Mouse (Mus musculus): ENCODE results near the gene Tgif1. TPM values are rescaled to one million over a fixed set of nuclear protein-coding genes. Genes with fewer than 3 reads are reported as not detected.
A peak's percentile ranks its signal among the peaks of the same experiment; 100 is the strongest.

Tgif1 gene
- polyA plus RNA-seq, 1 experiment from 2014 or later = 9.0 TPM

DNA sequence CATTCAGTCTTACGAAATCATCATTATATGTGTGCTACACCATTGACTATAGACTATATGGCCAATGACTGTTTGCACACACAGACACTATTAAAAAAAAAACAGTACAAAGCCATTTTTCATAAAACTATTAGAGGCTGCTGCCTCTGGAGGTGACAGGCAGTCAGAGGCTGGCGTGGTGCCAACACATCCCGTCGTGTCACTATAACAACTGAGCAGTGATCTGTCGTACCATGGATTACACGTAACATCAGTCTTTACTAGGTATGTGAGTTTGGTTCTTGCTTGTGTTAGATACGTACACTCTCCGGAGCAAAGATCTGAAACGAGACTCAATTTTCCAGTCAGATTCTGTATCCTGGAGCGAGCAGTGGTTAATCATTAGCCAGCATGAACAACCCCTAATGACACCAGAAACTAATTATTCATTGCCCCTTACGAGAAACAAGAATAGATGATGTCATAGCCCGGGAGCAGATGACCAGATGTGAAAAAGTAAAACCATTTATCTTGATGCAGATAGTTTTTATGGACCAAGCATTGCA, 3.6 kb upstream of the Tgif1 start:
- no peaks in the 10 kb centered on the region for H3K9me3 ChIP-seq (replicated peaks; ENCODE audit: control insufficient read depth, low read length)
- H3K36me3 ChIP-seq (ENCODE audit: control insufficient read depth, insufficient read depth) = no peaks in the 10 kb centered on the region
- no peak overlapping the region for H3K9ac ChIP-seq (ENCODE audit: low read depth, low read length)
- 64% methylated on average over 12 of the region's 12 CpGs for WGBS (ENCODE audit: insufficient replicate concordance)
- ATAC-seq (ENCODE audit: low read depth) = no peak
- no peak overlapping the region for H3K4me2 ChIP-seq (ENCODE audit: low read depth, low read length)
- H3K4me3 ChIP-seq (ENCODE audit: low read depth, low read length) = peak overlapping the region; percentile 15; the same call in 1 of the 2 replicates
- H3K4me1 ChIP-seq (ENCODE audit: control insufficient read depth, low read depth, low read length) = peaks cover 2% of the 10 kb centered on the region; the same call in 1 of the 2 replicates
- no peak overlapping the region for H3K27ac ChIP-seq (ENCODE audit: low read length)
- peaks cover 22% of the 10 kb centered on the region for H3K27me3 ChIP-seq (ENCODE audit: control insufficient read depth, insufficient read depth, low read depth, low read length)

DNA sequence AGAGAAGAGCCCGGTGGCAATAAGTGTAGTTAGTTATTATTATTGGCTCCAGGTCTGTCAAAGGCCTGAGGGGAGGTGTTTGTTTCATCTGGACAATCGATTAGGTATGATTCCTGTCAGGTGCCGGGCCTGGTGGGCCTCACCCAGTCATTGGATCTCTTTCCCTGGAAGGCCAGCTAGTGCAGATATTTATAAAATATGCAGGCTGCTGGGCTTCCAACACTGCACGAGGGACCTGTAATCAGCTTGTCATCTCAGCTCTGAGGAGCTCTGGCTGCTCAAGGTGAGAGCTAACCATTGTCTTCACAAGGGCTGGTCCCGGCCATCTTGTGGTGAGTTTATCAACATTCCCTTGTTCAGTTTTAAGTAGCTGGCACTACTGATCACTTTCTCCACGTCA, 675 bp upstream of the Tgif1 start:
- H3K4me2 ChIP-seq (ENCODE audit: low read depth, low read length) = peak overlapping the region; percentile 76
- peak overlapping the region; percentile 8; the same call in 1 of the 2 replicates for H3K9ac ChIP-seq (ENCODE audit: low read depth, low read length)
- H3K4me3 ChIP-seq (ENCODE audit: low read depth, low read length) = peak overlapping the region; percentile 70
- 32% methylated on average over 6 of the region's 6 CpGs for WGBS (ENCODE audit: insufficient replicate concordance)
- ATAC-seq (ENCODE audit: low read depth) = no peak
- H3K4me1 ChIP-seq (ENCODE audit: control insufficient read depth, low read depth, low read length) = peaks cover 2% of the 10 kb centered on the region; the same call in 1 of the 2 replicates
- H3K27ac ChIP-seq (ENCODE audit: low read length) = peak overlapping the region; percentile 88; the same call in 1 of the 2 replicates
- H3K27me3 ChIP-seq (ENCODE audit: control insufficient read depth, insufficient read depth, low read depth, low read length) = peaks cover 31% of the 10 kb centered on the region
- no peaks in the 10 kb centered on the region for H3K36me3 ChIP-seq (ENCODE audit: control insufficient read depth, insufficient read depth)
- no peaks in the 10 kb centered on the region for H3K9me3 ChIP-seq (replicated peaks; ENCODE audit: control insufficient read depth, low read length)

DNA sequence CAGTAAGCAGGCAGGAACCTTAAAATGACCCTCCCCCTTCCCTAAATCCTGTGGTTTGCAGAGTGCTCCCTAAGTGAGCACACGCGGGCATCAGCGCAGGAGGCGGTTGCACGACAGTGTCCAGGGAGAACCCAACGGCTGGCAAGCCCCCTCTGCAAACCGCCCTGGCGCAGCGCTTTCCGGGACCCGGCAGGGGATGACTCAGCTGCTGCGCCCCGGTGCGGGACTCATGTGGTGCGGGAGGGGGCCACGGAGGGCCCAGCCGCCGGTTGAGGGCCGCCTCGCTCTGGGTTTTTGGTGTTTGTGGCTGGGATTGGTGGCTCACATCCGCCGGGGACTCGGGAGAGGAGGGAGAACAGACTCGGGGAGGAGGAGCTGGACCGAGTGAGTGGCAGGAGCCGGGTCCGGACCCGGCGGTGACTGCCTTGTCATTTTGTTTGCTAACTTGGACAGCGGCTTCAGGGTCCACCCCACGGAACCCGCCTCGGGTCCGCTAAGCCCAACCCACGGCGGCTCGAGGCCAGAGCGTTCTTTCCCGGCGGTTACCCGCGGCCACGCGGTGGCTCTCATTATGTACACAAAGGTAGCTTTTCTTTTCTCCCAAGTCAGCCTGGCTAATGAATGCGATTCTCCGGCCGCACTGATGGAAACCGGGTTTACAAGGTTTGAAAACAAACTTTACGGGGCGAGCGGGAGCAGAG, 510 bp downstream of the Tgif1 start:
- H3K4me1 ChIP-seq (ENCODE audit: control insufficient read depth, low read depth, low read length) = peaks cover 7% of the 10 kb centered on the region
- H3K36me3 ChIP-seq (ENCODE audit: control insufficient read depth, insufficient read depth) = no peaks in the 10 kb centered on the region
- under 1% methylated on average over 51 of the region's 51 CpGs for WGBS (ENCODE audit: insufficient replicate concordance)
- H3K27ac ChIP-seq (ENCODE audit: low read length) = peak overlapping the region; percentile 88
- H3K9ac ChIP-seq (ENCODE audit: low read depth, low read length) = peak overlapping the region; percentile 43
- H3K4me3 ChIP-seq (ENCODE audit: low read depth, low read length) = peak overlapping the region; percentile 70
- ATAC-seq (ENCODE audit: low read depth) = peak; percentile 74
- H3K4me2 ChIP-seq (ENCODE audit: low read depth, low read length) = peak overlapping the region; percentile 76
- H3K27me3 ChIP-seq (ENCODE audit: control insufficient read depth, insufficient read depth, low read depth, low read length) = peaks cover 31% of the 10 kb centered on the region
- no peaks in the 10 kb centered on the region for H3K9me3 ChIP-seq (replicated peaks; ENCODE audit: control insufficient read depth, low read length)

GRCm38 (mm10) chr17:70852011-70852685, 1.2 kb downstream of the Tgif1 start:
- no peak for ATAC-seq (ENCODE audit: low read depth)
- Histone ChIP-seq H3K4me1 (ENCODE audit: control insufficient read depth, low read depth, low read length) (peaks cover 10% of the 10 kb centered on the region), H3K27ac (ENCODE audit: low read length) (peak overlapping the region; percentile 88), H3K4me3 (ENCODE audit: low read depth, low read length) (peak overlapping the region; percentile 70), H3K9me3 (replicated peaks; ENCODE audit: control insufficient read depth, low read length) (no peaks in the 10 kb centered on the region), H3K9ac (ENCODE audit: low read depth, low read length) (peak overlapping the region; percentile 66), H3K4me2 (ENCODE audit: low read depth, low read length) (peak overlapping the region; percentile 76), H3K27me3 (ENCODE audit: control insufficient read depth, insufficient read depth, low read depth, low read length) (peaks cover 31% of the 10 kb centered on the region), H3K36me3 (ENCODE audit: control insufficient read depth, insufficient read depth) (no peaks in the 10 kb centered on the region)
- under 1% methylated on average over 29 of the region's 29 CpGs for WGBS (ENCODE audit: insufficient replicate concordance)

GRCm38 (mm10) chr17:70850996-70851991, 2.1 kb downstream of the Tgif1 start:
- peak overlapping the region; percentile 66 for H3K9ac ChIP-seq (ENCODE audit: low read depth, low read length)
- peaks cover 31% of the 10 kb centered on the region for H3K27me3 ChIP-seq (ENCODE audit: control insufficient read depth, insufficient read depth, low read depth, low read length)
- H3K4me3 ChIP-seq (ENCODE audit: low read depth, low read length) = peak overlapping the region; percentile 70
- peak; percentile 61 for ATAC-seq (ENCODE audit: low read depth)
- H3K36me3 ChIP-seq (ENCODE audit: control insufficient read depth, insufficient read depth) = no peaks in the 10 kb centered on the region
- peaks cover 11% of the 10 kb centered on the region for H3K4me1 ChIP-seq (ENCODE audit: control insufficient read depth, low read depth, low read length)
- H3K4me2 ChIP-seq (ENCODE audit: low read depth, low read length) = peak overlapping the region; percentile 76
- peak overlapping the region; percentile 88 for H3K27ac ChIP-seq (ENCODE audit: low read length)
- under 1% methylated on average over 51 of the region's 54 CpGs for WGBS (ENCODE audit: insufficient replicate concordance)
- H3K9me3 ChIP-seq (replicated peaks; ENCODE audit: control insufficient read depth, low read length) = no peaks in the 10 kb centered on the region

DNA sequence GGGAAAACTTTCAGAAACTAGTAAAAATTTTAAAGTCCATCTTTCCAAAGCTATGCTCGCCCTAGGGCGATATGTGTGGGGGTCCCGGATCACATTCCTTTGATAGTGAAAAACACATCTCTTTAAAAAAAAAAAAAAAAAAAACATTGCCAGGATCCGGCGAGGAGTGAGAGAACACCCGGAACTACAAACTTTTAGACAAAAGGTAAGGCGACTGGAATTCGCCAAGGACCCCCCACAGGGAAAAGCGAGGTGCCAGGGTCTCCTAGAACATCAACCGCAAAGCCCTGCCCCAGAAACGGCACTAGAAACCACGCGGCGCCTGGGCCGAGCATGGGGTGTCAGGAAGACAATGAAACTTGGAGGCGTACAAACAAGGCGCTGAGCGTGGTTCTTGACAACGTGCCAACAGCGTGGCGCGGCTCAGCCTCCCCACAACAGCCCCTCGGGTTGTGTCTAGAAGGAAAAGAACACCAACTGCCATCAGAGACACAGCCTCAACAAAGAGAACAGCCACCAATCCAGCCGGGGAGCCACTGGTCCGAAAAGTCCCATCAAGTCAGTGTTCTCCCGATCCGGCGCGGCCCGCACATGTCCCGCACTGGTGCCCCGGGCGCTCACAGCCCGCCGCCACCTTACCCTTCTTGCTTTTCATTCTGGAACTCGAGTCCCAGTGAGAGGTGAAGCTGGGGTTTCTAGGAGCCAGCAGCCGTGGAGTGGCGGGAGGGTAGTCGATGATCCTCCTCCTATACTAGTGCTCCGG, 2.9 kb downstream of the Tgif1 start:
- under 1% methylated on average over 40 of the region's 40 CpGs for WGBS (ENCODE audit: insufficient replicate concordance)
- H3K27ac ChIP-seq (ENCODE audit: low read length) = peak overlapping the region; percentile 88

GRCm38 (mm10) chr17:70849399-70850232, 3.7 kb downstream of the Tgif1 start:
- peak overlapping the region; percentile 76 for H3K4me2 ChIP-seq (ENCODE audit: low read depth, low read length)
- peaks cover 20% of the 10 kb centered on the region for H3K4me1 ChIP-seq (ENCODE audit: control insufficient read depth, low read depth, low read length)
- peak overlapping the region; percentile 66 for H3K9ac ChIP-seq (ENCODE audit: low read depth, low read length)
- H3K36me3 ChIP-seq (ENCODE audit: control insufficient read depth, insufficient read depth) = no peaks in the 10 kb centered on the region
- peak overlapping the region; percentile 88 for H3K27ac ChIP-seq (ENCODE audit: low read length)
- ATAC-seq (ENCODE audit: low read depth) = no peak
- peak overlapping the region; percentile 70 for H3K4me3 ChIP-seq (ENCODE audit: low read depth, low read length)
- H3K27me3 ChIP-seq (ENCODE audit: control insufficient read depth, insufficient read depth, low read depth, low read length) = peaks cover 31% of the 10 kb centered on the region
- no peaks in the 10 kb centered on the region for H3K9me3 ChIP-seq (replicated peaks; ENCODE audit: control insufficient read depth, low read length)
- under 1% methylated on average over 33 of the region's 33 CpGs for WGBS (ENCODE audit: insufficient replicate concordance)

More for the DNA sequence above, 2.9 kb downstream of the Tgif1 start:
- Histone ChIP-seq H3K4me1 (ENCODE audit: control insufficient read depth, low read depth, low read length) (peaks cover 16% of the 10 kb centered on the region), H3K4me2 (ENCODE audit: low read depth, low read length) (peak overlapping the region; percentile 76), H3K27me3 (ENCODE audit: control insufficient read depth, insufficient read depth, low read depth, low read length) (peaks cover 31% of the 10 kb centered on the region), H3K9me3 (replicated peaks; ENCODE audit: control insufficient read depth, low read length) (no peaks in the 10 kb centered on the region), H3K9ac (ENCODE audit: low read depth, low read length) (peak overlapping the region; percentile 66), H3K36me3 (ENCODE audit: control insufficient read depth, insufficient read depth) (no peaks in the 10 kb centered on the region), H3K4me3 (ENCODE audit: low read depth, low read length) (peak overlapping the region; percentile 70)
- 0 out of 2 replicates have a peak, but pooled peaks have one; percentile 2 for ATAC-seq (ENCODE audit: low read depth)
